Mouse (Mus musculus): ENCODE data around the gene Ggcx.
A peak's percentile ranks its signal among the peaks of the same experiment; 100 is the strongest.
"Not testable (repeated sequence)": the region's sequence is repeated elsewhere in the genome, so short reads cannot be mapped to it uniquely, and the experiment has no call there.

The Ggcx gene

DNA sequence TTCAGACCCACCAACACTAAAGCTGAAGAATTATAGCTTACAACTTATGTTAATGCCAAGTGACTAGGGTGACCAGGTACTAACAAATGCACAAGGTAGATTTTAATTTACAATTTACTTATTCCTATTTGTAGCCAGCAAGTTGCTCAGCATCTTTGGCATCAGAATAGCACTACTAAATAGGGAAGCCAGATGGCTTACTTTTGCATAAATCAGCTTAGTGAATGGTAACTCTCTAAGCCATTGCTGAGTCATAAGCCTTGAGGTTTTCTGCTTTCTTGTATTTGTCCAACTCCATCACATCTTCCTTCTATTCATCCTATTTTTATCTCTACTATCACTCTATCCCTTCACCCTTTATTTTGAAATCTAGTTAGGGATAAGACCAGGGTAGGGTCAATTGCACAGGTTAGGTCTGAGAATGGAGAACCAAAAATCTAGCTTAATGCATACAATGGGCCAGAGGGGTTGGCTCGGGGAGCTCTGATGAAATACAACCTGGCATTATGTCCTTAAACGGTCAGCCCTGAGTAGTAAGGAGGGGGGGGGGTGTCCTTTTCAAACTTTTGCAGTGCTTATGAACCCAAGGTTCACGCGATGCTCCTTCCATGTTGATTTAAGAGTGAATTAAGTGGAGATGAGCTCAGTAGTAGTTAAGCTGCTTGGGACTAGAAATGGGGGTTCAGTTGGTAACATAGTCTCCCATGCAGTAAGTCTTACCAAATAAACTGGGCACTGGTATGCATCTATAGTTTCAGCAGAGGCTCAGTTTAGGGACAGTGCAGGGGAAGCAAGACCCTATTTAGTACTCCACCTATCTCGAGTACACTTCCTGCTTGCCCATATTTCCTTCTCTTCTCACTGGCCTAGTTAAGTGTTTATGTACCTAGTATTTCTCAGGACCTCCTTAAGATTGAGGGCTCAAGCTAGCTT lies 17.1 kb downstream of the Ggcx start:
- no peak for DNase-seq

- DNase-seq, result no peak
Measured at GRCm38 (mm10) chr6:72432153-72432552, 18.0 kb downstream of the Ggcx start.

DNA sequence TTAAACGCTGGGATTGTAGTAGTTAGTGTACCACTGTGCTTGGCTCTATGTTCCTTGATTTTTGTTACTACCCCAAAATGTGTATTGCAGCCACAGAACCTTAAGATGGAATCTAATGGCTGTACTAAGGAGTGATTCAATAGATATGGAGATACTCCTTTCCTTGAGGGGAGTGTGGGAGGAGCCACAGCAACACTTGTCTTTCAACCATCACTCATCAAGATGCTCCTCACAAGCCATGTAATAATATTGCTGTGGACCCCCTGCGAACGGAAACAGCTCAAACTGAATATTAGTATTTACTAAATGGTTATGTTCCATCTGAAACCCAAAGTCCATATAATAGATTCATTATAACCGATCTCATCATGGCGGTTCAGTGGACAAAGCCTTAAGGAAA lies 24.1 kb downstream of the Ggcx start:
- DNase-seq, result no peak

DNA sequence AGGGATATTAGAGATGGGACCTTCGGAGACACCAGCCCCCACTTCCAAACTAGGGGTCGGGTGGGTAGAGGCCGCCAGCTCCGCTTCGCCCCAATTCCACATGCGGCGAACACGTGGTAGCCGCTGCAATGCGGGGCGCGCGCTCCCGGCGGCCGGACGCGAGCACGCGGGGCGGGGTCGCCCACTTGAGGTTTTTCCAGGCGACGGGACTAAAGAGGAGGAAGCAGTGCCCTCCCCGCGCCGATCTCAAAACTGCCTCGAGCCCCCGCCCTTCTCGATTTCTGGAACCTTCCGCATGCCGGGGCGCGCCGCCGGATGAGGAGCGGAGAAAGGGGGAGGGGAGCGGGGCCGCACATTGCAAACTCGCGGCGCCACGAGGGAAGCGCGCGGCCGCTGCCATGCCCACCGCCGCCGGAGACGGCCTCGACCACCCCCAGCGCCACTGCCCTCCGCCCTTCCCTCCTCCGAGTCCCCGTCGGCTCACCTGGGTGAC lies 24.8 kb downstream of the Ggcx start:
- DNase-seq, result peak; percentile 97

DNA sequence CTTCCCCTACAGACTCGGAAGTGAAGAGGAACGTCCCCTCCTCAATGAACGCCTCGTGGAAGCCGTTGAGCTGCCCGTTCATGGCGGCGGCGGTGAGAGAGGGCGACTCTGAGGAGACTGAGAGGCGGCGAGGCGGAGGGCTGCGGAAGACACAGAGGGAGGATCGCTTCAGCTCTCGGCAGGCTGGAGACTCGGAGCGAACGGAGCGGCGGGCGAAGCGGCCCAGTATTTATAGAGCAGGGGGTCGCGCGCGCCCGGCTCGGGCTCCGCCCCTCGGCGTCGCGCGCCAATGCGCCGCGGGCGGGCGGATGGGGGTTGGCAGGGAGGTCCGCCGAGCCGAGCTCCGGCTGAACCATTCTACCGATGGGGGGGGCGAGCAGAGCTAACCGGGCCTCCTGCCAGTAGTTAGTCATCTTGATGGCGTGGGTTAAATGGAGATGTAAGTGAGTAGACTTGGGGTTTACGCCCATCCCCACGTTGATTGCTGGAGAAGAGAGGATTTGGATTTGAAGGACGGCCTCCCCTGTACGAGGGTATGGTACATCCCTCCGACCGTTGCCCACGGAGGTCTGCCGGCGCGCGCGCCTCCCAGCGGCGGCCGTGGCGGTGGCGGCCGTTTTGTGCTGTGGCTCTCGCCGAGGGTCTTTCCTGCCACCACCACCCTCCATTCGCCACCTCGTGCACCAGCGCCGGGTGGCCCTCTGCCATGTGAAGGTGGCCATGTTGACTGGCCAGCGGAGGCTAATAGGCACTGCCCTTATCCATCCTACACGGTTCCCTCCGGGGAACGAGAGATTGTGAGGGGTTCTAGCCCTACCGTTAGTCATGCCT lies 25.5 kb downstream of the Ggcx start, which contains the start of gene Mat2a:
Mat2a (minus strand) TSS at position 204 of the 831 bp plus-strand sequence.
- peak; percentile 89 for DNase-seq

- peak; percentile 32 for DNase-seq
Measured at GRCm38 (mm10) chr6:72440186-72440990, 26.3 kb downstream of the Ggcx start.

DNA sequence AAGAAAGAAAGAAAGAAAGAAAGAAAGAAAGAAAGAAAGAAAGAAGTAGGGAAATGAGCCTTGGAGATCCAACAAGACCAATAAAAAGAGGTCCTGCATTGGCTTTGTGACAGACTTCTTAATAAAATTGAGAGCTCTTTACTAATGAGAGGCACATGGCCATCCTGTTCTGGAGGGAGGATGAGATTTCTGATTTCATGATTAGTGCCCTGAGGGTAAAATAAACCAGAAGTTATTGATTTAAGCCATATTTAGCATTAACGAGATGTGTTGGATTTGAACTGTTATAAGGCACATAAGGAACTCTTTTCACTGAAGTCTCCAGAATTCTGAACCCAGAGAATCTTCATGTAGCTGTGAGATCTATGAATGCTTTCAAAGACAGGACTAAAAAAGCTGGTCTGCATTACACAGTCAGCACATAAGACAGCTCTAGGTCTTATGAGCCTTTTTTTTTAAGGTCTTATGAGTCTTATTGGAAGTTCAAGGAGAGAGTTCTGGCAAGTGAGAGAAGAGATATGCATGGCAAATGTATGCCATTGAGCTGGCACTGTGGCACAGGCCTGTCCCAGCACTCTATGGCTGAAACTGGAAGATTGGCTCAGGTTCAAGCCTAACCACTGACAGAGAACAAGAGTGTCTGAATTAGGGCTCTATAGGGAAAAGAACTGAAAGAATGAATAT lies 29.0 kb downstream of the Ggcx start:
- no peak for DNase-seq

GRCm38 (mm10) chr6:72445011-72445410 lies 30.9 kb downstream of the Ggcx start:
- DNase-seq, result no peak

DNA sequence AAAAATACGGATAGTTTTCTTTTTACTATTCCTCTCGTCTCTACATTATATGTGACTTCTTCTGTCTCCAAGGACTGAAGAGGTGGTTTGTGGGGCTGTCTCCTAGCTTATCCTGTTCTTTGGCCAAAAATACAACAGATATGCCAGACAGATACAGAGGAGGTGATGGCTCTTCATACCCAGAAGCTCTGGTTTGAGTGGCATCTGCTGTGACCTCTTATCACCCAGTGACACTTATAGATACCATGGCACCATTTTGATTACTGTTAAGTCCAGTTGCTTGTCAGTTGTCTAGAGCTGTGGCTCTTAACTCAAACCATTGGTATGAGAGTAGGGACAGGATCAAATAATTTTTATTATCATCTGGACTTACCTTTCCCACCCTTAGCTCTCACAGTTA lies 33.4 kb downstream of the Ggcx start:
- no peak for DNase-seq

DNA sequence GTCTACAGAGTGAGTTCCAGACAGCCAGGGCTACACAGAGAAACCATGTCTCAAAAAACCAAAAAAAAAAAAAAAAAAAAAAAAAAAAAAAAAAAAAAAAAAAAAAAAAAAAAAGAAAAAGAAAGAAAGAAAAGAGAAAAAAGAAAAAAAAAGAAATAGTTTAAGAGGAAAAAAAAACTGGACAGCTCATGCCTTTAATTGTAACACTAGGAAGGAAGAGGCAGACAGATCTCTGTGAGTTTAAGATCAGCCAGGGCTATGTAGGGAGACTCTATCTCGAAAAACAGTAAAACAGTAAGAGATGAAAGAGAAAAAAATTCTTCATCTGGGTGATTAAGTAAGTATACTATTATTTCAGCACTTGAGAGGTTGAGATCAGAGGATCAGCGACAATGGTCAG lies 37.7 kb downstream of the Ggcx start:
- not testable (repeated sequence) for DNase-seq

DNA sequence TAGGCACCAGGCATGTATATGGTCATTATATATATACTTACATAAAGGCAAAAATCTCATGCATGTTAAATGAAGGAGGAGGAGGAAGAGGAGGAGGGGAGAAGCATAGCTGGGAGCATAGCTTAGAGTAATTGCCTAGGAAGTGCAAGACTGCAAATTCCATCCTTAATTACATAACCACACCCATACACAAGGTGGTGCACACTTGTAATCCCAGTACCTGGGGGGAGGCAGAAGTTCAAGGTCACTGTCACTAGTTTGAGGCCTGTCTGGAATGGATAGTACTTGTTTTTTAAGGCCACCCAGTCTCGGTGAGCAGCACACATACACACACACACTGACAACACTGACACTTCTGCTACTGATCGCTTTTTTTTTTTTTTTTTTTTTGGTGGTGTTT lies 38.2 kb downstream of the Ggcx start:
- no peak for DNase-seq

GRCm38 (mm10) chr6:72453578-72453977 lies 39.5 kb downstream of the Ggcx start:
- no peak for DNase-seq

DNA sequence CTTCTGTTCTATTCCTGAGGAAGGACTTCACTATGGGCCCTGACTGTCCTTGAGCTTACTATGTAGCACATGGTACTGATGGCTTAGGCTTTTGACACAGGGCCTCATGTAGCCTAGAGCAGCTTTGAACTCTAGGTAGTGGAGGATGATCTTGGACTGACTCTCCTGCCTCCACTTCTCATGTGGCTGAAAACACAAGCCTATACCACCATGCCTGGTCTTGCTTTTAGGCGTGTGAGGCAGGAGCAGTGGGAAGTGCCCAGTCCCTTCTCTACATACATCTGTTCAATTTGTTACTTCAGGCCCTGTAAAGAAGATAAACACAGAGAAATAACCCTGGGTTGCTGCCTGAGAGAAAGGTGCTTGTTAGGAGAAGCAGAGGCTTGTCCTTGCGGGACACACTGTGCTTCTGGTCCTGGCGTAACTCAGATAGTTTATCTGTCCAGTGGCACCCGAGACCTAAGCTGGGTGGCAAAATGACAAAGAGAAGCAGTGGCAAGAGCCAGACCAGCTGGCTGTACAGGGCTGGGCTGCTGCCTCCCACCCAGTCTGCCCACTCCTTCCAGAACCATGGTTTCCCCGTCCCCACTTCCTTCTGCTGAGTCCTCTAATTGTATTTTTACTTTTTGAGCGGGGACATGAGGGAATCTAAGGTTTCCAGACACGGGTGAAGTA lies 40.1 kb downstream of the Ggcx start:
- DNase-seq, result peak; percentile 63

- DNase-seq, result no peak
Measured at GRCm38 (mm10) chr6:72454833-72455373, 40.8 kb downstream of the Ggcx start.

DNA sequence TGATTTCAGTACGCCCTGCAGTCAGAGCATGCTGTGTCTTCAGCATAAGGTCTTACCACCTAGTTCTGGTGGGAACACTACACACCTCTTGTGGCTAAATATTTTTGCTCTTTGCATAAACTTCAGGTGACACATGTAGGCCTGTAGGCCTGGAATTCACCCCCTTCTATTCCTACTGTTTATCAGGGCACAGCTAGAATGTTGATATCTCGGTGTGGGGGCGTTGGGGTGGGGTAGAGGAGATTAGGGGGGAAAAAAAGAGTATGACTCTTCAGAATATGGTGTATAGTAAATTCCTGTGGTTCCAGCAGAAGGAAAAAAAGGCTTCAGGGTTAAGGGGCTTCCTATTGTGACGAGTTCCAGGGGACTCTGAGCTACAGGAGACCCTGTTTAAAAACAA lies 42.5 kb downstream of the Ggcx start:
- no peak for DNase-seq

GRCm38 (mm10) chr6:72458418-72458817 lies 44.3 kb downstream of the Ggcx start:
- DNase-seq, result no peak

DNA sequence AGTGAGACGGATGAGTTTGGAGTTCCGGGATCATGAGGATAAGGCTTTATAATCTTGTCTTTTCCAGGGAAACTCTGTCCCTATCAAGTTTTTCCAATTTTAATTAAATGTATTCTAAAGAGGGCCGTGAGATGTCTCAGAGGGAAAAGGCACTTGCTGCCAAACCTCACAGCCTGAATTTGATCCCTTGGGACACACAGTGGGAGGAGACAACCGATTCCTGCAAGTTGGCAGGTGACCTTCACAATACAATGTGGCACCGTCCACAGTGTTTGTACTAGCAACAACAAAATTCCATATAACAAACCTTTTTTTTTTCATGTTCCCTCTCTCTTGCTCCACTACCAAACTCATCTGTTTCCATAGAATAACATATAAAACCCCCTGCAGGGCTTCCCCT lies 44.8 kb downstream of the Ggcx start:
- DNase-seq, result no peak

DNA sequence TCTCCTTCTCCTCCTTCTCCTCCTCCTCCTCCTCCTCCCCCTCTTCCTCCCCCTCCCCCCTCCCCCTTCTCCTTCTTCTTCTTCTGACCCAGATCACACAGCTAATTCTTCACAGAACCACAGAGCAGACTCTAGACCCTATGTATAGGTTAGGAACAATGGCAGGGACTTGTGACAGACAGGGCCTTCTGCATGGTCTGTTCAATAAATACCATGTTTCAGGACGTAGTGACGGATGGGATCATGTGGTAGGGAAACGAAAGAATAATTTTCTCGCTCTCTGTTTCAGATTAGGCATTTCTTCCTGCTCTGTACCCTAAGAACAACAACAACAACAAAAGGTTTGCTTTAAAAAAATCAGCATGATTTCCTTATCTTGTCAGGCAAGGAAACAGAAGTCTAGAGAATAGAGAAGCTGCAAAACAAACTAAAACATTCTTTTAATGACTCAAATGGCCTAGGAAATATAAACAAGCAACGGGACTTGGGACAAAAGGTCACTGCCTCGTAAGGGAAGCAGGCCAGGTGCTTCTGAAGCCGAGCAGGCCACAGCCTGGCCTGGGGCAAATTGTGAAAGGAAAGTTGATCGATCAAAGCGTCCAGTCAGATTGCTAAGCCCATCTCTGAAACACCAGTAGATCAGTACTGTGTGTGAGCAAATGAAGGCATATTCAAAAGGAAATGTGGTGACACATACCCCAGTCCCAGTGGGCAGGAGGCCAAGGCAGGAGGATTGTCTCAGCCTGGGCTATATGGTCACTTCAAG lies 46.1 kb downstream of the Ggcx start:
- DNase-seq, result peak; percentile 55

DNA sequence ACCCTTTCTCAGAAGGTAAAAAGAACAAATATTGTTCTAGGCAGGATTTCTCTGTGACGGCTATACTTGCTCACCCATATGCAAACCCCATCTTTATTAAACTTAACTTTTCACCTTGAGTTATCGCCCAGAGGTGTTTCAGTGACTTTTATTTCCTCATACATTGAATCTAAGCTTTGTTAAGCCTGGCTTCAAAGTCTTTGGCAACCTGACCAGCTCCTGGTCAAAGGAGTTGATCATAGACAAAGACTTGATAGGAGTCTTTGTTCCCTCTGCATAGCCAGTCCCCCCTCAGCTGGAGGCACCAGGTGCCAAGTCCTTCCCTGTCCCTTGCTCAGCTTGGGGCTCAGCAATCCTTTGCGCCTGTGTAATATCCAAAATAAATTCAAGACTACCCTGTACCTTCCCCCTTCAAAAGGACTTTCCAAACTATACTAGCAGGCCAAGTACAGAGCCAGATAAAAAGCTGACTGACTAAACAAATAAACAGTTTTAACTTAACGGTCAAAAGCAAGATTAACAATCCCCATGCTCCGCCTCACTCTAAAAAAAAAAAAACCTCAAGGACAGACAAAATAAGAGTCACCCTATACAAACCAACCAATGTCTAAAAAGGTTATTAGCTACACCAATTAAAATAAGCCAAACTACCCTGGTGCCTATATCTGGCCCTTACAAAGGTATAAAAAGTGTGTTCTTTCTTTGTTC lies 48.6 kb downstream of the Ggcx start:
- not testable (repeated sequence) for DNase-seq

Data from lung, postnatal 36 days (tissue).